Mouse (Mus musculus): ENCODE data around the gene Cramp1l.
"Not testable (repeated sequence)": the region's sequence is repeated elsewhere in the genome, so short reads cannot be mapped to it uniquely, and the experiment has no call there.

The Cramp1l gene

DNA sequence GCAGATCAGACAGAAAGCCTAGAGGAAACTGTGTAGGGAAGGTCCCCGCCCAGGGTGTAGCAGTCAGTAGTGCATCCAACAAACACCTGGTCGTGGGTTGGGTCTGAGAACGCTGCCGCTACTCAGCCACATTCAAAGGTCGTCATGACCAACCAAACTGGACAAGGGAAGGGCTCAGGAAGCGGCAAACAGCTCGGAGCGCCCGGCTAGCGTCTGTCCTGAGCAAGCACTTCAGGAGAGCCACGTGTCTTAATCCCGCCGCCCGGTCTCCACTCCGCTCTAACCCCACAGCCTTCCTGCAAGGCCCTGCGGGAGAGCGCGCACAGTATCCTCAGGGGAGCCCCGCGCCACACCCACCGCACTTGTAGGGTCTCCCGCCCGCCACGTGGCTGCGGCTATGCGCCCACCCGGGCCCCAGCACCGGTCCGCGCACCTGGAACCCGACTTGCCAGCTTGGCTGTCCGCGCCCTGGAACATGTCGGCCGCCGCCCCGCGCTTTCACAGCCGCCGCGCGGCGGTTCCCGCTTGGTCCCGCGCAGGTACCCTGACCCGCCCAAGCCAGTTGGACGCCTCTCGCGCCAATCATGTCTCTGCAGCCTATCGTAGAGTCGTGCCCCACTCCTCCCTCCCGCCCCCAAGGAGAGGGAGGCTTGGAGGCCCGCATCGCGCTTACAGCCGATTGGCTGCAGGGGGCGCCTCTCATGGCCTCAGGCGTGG lies 55.3 kb downstream of the Cramp1l start, which contains the start of gene Jpt2:
TSS of gene Jpt2 (minus strand) at position 555 of the 717 bp plus-strand sequence.
- in situ Hi-C loops (cut with MboI, MseI): no loop called here

DNA sequence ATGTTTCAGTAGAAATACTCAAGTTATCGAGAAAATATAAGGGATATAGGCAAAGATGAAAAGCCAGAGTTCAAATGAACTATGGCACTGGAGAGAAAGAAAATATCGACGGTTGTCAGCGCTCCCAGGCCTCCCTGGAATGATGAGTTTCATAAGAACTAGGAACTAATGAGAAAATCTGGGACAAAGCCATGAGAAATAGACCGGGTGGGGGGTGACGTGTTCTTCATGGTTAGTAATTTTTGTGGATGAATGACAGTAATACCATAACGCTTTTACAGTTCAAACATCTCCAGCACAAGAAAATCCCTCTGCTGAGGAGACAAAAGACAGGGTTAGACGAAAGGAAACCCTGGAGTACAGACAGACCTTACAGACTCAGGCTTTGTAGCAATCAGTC lies 56.2 kb downstream of the Cramp1l start:
- in situ Hi-C loops (cut with MboI, MseI): no loop called here

DNA sequence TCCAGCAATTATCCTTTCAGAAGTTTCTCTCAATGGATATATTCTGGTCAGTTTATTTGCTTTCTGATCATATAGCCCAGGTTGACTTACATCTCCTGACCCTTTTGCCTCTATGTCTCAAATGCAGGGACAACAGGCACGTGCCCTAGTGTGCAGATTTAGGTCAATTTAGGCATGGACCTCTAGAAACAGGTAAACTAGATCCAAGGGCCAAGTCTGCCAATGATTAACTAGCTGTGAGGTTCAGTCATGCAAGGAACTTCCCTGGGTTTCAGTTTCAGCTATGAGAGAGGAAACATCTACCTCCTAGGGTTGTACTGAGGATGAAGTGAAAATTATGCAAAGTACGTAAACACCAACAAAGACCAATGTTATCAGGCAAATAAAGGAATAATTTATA lies 62.3 kb downstream of the Cramp1l start:
- in situ Hi-C loops (cut with MboI, MseI): no loop called here

DNA sequence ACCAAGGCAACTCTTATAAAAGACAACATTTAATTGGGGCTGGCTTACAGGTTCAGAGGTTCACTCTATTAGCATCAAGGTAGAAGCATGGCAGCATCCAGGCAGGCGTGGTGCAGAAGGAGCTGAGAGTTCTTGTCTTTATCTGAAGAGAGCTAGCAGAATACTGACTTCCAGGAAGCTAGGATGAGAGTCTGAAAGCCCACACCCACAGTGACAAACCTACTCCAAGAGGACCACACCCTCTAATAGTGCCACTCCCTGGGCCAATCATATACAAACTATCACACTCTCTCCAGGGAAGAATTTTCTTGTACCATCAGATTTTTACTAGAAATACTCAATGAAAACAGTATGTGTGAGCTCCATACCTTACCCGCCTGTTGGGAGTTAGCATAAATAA lies 64.9 kb downstream of the Cramp1l start:
- in situ Hi-C loops (cut with MboI, MseI): no loop called here

DNA sequence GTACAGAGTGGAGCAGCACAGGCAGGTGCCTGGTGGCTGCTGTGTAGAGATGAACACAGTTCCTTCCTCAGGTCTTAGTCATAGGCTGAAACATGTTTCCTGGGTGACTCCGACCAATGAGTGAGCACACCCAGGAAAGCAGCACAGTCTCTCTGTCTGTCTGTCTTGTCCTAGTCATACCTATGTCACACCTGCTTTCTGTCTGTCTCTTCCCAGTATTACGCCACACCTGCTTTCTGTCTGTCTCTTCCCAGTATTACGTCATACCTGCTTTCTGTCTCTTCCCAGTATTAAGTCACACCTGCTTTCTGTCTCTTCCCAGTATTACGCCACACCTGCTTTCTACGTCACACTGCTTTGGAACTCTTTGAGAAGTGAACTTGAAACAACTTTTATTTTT lies 67.4 kb downstream of the Cramp1l start:
- in situ Hi-C loops (cut with MboI, MseI): no loop called here

DNA sequence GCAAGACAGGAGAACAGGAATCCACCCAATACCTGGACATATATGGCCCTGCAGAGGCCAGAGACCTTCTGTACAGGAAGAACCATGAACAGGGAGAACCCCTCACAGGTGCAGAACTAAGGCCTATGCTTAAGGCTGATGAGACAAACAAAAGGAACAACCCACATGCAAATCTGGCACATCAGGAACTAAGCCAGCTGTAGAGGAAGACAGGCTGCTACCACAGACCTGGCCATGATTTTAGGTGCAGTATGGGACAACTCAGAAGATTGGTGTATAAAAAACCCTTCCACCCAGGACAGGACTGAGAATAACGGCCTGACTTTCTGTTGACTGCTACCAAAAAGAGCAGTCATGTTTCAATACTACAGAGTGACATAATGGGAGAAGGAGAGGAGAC lies 72.0 kb downstream of the Cramp1l start:
- in situ Hi-C loops (cut with MboI, MseI): not testable (repeated sequence)

DNA sequence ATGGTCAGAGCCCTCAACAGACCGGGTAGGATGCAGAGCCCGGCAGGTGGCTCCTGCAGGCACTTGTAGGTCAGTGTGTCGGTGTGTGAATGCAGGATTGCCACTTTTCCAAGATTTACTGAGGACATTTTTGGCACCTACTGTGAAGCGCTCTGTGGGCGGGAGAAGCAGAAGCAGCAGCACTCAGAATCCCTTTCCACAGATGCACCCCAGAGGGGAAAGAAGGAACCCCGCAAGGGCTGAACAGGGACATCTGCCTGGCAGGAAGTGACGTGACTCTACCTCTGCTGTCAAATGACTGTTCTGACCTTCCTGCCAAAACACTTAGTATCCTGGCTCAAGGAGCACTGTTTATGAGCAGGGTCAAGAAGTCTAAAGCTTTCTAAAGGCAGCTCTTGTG lies 72.6 kb downstream of the Cramp1l start:
- in situ Hi-C loops (cut with MboI, MseI): no loop called here

DNA sequence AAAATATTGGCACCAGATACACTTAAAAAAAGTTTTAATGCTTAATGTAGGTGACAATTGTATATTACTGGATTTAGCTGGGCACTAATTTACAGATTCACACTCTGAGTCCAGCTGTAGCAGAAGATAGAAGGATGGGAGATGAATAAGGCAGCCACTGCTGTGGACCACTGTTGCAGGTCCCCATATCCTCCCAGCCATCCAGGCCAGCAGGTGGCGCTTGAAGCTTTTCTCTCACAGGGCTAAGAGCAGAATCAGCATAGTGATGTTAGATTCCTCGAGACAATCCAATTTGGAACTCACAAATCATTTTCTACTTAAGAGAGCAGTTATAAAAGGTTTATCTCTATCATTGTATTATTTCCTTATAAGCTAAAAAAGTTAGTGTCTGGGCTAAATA lies 73.1 kb downstream of the Cramp1l start:
- in situ Hi-C loops (cut with MboI, MseI): not testable (repeated sequence)

DNA sequence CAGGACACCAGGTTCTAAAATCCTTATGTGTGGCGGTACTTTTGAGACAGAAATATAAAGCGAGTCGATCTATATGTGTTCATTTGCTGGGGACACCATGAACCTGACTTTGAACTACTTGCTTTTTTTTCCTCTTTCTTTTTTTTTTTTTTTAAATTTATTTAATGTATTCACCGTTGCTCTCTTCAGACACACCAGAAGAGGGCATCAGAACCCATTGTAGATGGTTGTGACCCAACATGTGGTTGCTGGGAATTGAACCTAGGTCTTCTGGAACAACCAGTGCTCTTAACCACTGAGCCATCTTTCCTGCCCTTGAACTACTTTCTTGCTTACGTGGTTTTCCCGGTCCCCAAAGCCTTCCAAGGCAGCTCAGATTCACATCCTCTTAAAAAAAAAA lies 78.3 kb downstream of the Cramp1l start:
- in situ Hi-C loops (cut with MboI, MseI): no loop called here

DNA sequence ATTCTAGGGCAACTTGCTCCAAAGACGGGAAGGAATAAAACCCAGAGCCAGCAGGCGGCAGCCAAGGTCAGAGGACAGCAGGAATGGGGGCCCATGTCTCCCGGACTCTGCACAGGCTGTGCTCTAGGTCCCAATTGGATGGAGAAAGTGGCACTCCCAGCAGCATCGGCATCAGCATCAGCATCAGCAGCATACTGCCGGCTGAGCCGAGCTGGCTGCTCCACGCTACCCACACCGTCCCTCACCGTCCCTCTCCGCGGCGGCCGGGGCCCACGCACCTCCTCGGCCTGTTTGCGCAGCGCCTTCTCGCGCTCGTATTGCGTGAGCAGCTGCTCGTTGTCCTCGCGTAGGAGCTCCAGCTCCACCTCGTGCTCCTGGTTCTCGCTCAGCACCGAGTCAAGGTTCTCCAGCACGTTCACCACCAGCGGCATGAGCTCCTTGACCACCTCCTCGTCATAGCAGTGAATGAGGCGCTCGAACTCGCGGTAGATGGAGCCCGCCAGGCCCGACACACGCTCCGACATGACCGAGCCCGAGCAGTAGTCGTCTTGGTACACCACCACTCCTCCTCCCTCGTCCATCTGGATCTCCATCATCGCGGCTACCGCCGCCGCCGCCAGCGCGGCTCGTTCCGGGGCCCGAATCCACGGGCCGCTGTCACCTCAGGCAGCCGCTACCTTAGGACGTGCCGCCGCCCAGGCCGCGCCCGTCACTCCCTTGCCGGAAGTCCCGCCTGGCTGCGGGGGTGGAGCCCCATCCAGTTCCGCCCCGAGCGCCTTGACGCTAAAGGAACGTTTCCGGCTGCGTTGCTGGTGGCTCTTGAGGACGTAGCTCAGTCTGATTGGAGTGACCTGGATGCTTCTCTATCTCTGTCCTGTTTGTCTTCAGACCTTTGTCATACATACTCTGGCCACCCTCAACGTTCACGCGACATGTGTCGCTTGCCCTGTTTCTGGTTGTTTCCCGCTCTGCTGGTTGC lies 79.0 kb downstream of the Cramp1l start, which contains the start of gene Mapk8ip3:
TSS of gene Mapk8ip3 (minus strand) at position 719 of the 979 bp plus-strand sequence.
- in situ Hi-C loops (cut with MboI, MseI): no loop called here

DNA sequence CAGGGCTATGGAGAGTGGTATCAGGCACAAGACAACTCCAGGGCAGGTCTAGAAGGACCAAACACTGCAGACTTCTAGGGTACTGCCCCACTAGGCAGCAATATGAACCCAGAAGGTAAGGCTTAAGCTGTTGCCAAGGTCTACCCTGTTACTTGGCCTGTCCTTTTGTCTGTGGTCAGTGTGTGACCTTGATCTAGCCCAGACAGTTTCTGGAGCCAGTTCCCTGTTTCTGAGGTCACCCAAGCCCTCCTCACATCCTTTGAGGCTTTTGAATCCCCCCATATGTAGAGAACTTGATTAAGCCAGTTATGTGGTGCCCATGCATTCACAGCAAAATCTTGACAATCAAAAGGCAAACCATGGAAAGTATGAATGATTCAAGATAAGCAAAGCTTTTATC lies 79.9 kb downstream of the Cramp1l start:
- in situ Hi-C loops (cut with MboI, MseI): no loop called here

DNA sequence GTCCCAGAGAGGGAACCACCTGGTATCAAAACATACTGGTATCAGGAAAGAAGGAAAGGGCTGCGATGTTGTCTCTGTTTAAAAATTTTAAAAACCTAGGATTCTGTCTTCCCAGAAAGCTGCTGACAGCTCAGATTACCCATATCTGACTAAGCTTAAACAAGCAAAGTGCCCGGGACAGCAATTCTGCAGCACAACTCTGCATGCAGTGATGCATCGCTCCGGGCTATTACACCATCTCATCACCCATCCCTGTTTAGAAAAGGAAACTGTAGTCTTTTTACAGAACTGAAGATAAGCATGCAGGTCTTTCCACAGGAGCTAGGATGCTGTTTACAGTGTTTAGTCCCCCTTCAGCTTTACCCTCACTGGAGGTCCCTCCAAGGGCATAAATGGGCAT lies 80.7 kb downstream of the Cramp1l start:
- in situ Hi-C loops (cut with MboI, MseI): no loop called here

DNA sequence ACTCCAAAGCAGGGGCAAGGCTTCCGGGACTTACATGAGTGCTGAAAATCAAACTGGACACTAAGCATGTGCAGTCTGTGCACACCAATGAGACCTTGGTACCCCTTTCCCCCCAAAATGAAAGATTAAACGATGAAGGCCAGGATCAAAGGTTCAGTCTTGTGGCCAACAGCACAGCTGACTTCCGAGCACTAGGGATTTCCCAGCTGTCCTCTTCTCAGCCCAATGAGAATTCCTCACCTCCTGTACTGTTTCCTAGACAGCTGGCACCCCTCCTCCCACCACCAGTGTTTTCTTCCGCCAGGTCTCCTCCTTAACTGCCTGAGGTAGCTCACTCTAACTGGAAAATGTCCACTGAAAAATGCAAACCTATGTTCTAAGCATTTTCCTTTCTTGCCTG lies 82.4 kb downstream of the Cramp1l start:
- in situ Hi-C loops (cut with MboI, MseI): no loop called here

DNA sequence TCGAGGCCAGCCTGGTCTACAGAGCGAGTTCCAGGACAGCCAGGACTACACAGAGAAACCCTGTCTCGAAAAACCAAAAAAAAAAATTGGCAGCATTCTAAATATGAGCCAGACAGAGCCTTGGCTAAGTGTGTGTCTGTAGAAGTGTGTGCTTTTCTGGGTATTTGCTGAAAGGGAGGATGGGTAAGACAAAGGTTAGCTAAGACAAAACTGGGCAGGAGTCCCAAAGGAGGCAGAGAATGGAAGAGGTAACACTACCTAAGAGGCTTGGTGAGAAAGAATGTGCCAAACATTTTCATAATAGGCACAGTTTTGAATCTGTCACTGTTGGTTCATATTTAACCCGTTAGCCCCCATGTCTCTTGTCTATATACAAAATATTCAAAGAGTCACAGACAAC lies 83.2 kb downstream of the Cramp1l start:
- in situ Hi-C loops (cut with MboI, MseI): no loop called here

DNA sequence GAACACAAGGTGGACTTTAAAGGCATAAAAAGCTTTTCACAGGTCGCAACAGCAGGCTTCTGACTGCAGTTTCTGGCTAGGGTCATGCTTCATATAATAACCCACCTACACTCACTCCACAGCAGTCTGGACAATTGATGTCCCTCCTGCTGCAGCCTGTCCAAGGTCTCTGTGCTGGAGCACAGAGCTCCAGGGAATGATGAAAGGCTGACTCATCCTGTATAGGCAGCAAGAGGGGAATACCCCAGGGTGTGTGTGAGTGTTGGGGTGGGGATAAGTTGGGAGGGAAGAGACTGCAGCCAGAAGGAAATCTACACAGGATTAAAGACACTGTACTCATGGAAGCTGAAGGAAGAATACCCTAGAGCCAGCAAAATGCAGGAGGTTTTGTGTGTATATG lies 86.1 kb downstream of the Cramp1l start:
- in situ Hi-C loops (cut with MboI, MseI): no loop called here

DNA sequence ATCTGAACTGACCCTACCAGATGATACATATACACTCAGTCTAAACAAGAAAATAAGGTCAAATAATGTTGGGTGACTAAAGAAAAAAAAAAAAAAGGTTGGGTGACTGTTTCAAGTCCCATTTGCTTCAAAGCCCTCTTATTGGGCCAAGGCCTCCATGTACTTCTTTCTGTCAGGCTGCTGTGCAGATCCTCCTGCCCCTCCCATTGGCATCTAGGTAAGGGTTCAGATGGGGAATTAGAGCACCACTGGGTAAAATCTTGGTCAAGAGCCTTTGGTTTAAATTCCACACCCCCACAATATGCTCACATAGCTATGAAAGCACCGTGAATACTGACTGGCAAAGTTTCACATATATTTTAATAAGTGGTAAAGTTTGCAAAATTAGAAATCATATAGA lies 92.3 kb downstream of the Cramp1l start:
- in situ Hi-C loops (cut with MboI, MseI): no loop called here

DNA sequence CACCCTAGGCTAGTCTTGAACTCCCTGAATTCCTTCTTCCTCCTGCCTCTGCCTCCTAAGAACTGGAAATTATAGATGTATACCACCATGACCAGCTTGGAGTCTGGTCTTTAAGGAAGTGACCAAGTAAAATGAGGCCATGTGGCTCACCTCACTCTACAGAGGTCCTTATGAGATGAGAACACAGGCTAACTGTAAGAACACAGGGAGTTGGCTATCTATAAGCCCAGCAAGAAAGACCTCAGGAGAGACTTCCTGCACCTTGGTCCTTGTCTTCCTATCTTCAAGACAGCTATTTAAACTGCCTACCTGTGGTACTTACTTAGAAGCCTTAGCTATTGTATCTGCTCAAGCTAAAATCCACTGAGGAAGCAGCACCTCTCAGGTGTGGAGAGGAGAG lies 101.6 kb downstream of the Cramp1l start:
- in situ Hi-C loops (cut with MboI, MseI): no loop called here

All from regulatory T cell (primary cell).